Mouse (Mus musculus): ENCODE measurements around the gene Scarf1.

- no peak for TF ChIP-seq MAX (IDR thresholded peaks at IDR 0.05)
- TF ChIP-seq USF1 (IDR thresholded peaks at IDR 0.05; ENCODE audit: low read depth) = no peak
- no peak for TF ChIP-seq CTCF (IDR thresholded peaks at IDR 0.05; ENCODE audit: control insufficient read depth, insufficient read depth, insufficient read length)
- no peak for TF ChIP-seq MYOG (IDR thresholded peaks at IDR 0.05; ENCODE audit: control insufficient read depth, extremely low read depth, insufficient read length)
- TF ChIP-seq MYOD1 (IDR thresholded peaks at IDR 0.05; ENCODE audit: control insufficient read depth, insufficient read length, low read depth) = no peak
- no peak for TF ChIP-seq CEBPB (IDR thresholded peaks at IDR 0.05; ENCODE audit: low read depth)
- no peak for TF ChIP-seq FOSL1 (IDR thresholded peaks at IDR 0.05; ENCODE audit: insufficient read depth, low read length, poor library complexity, severe bottlenecking)
Observed at GRCm38 (mm10) chr11:75540209-75540608, 26.9 kb downstream of the Scarf1 start.
